Mouse (Mus musculus) testis, adult 2 months (tissue): Measurements from ENCODE around the gene Snx18.

Experiments used
- CTCF ChIP-seq: fragments of 200-500 bp; IDR thresholded peaks from 2 replicates; pipeline ENCODE4 v1.5.1; 2012; ENCODE audit warnings: low read depth, mild to moderate bottlenecking, inconsistent platforms, low read length, moderate library complexity; ENCODE audit not compliant: control insufficient read depth, insufficient read depth, insufficient replicate concordance
- POLR2A ChIP-seq: fragments of 200-500 bp; IDR thresholded peaks from 2 replicates; pipeline ENCODE4 v1.6.1; 2012; ENCODE audit warnings: low read depth, mild to moderate bottlenecking, inconsistent platforms, low read length, moderate library complexity; ENCODE audit not compliant: control insufficient read depth

GRCm38 (mm10) chr13:113550866-113551565 lies 67.3 kb downstream of the Snx18 start:
- no peak for TF ChIP-seq POLR2A
- no peak for TF ChIP-seq CTCF
